Mouse (Mus musculus) lung, adult 2 months (tissue): Measurements from ENCODE around the gene Trpm6.

Source experiments
- CTCF ChIP-seq: fragments of 200-500 bp; IDR thresholded peaks from 2 replicates; pipeline ENCODE4 v1.5.1; 2011; ENCODE audit warnings: mild to moderate bottlenecking, low read length, control low read depth; ENCODE audit not compliant: insufficient read depth
- POLR2A ChIP-seq: fragments of 200-500 bp; IDR thresholded peaks from 2 replicates; pipeline ENCODE4 v1.6.1; 2011; ENCODE audit warnings: low read depth, mild to moderate bottlenecking, control low read depth, low read length, borderline replicate concordance; ENCODE audit errors: extremely low read depth

DNA sequence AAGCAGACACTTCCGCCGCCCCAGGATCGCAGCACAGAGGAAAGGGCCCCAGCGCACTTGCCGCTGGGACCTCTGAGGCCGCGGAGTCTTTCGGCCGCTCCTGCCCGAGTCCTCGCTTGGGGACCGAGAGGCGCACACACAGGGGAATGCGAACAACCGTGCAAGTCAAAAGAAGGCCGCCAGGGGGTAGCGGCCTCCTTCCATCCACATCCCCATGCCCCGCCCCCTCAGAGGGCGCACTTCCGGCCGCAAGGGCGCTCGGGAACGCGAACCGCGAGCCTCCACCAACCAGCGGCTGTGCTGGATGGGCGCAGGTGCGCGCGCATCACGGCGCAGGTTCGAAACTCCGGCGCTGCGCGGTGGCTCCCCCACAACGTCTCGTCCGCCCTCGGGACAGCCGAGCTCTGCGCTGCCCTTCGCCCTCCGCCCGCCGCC is 36.9 kb upstream of the Trpm6 start, which contains the start of gene D030056L22Rik:
- TF ChIP-seq POLR2A (peak; percentile 64; the same call in 1 of the 2 replicates), CTCF (peak; percentile 57)
